Mouse (Mus musculus) liver, postnatal 0 days (tissue): ENCODE measurements around the gene Wdr46. TPM values are rescaled to one million over a fixed set of nuclear protein-coding genes. Genes with fewer than 3 reads are reported as not detected.

ENCODE experiments used
- ATAC-seq: fragments of 200-750 bp; cut with Nextera tagmentation; 2 replicates; pipeline ENCODE4 v1.8.0; 2017; ENCODE audit warnings: mild to moderate bottlenecking, moderate library complexity
- DNase-seq: peaks from one replicate; pipeline ENCODE4 v3.0.0-alpha.2; 2016
- H3K27ac ChIP-seq: fragments of 300-500 bp; sonication (generic); 2 replicates; pipeline ENCODE4 v1.5.1; 2014; ENCODE audit warnings: antibody characterized with exemption, moderate library complexity, mild to moderate bottlenecking, low read depth
- H3K27me3 ChIP-seq: fragments of 300-500 bp; sonication (generic); 2 replicates; pipeline ENCODE4 v1.6.1; 2014; ENCODE audit warnings: low read length, control low read depth, mixed read lengths; ENCODE audit not compliant: insufficient read depth
- H3K36me3 ChIP-seq: fragments of 300-500 bp; sonication (generic); replicated peaks from 2 replicates; pipeline ENCODE4 v1.6.1; 2014; ENCODE audit warnings: mild to moderate bottlenecking, control low read depth, low read length, moderate library complexity, mixed read lengths; ENCODE audit not compliant: insufficient read depth
- H3K4me1 ChIP-seq: fragments of 300-500 bp; sonication (generic); 2 replicates; pipeline ENCODE4 v1.6.1; 2014; ENCODE audit warnings: antibody characterized with exemption, mild to moderate bottlenecking, control low read depth; ENCODE audit not compliant: insufficient read depth
- H3K4me2 ChIP-seq: fragments of 300-500 bp; sonication (generic); 2 replicates; pipeline ENCODE4 v1.6.1; 2014; ENCODE audit warnings: low read depth, mild to moderate bottlenecking, low read length, moderate library complexity, mixed read lengths
- H3K4me3 ChIP-seq: fragments of 300-500 bp; sonication (generic); 2 replicates; pipeline ENCODE4 v1.5.1; 2014; ENCODE audit warnings: low read depth, low read length
- H3K9ac ChIP-seq: fragments of 300-500 bp; sonication (generic); replicated peaks from 2 replicates; pipeline ENCODE4 v1.6.1; 2014; ENCODE audit warnings: mild to moderate bottlenecking, moderate library complexity
- H3K9me3 ChIP-seq: fragments of 300-500 bp; sonication (generic); 2 replicates; pipeline ENCODE4 v1.6.1; 2016; ENCODE audit warnings: mild to moderate bottlenecking, control low read depth, low read length, mixed read lengths
- CTCF ChIP-seq: sonication (generic); IDR thresholded peaks from 2 replicates; pipeline ENCODE4 v1.5.1; 2016; ENCODE audit warnings: antibody characterized with exemption, low read depth
- EP300 ChIP-seq: IDR thresholded peaks from 2 replicates; pipeline ENCODE4 v1.6.1; 2016; ENCODE audit warnings: antibody characterized with exemption, low read depth, mild to moderate bottlenecking
- WGBS: fragments of 180-500 bp; shearing (Covaris S2); extraction: QIAGEN DNeasy Blood & Tissue Kit; methylation state at CpG from one replicate; pipeline ENCODE4 v1.1.7; 2014; ENCODE audit not compliant: insufficient replicate concordance; 5-methylcytosine and 5-hydroxymethylcytosine counted together
- polyA plus RNA-seq: library from polyadenylated mRNA; unstranded; fragments of >200 nt; fragmentation: Nextera tagmentation; extraction: Ambion mirVana; gene quantifications from 2 replicates; pipeline ENCODE4 v1.2.1, GENCODE M21; 2015

Wdr46 gene
- polyA plus RNA-seq, 1 experiment from 2014 or later, result 12.7 TPM

- ATAC-seq, result no peak
These were observed 23.4 kb upstream of the Wdr46 start for GRCm38 (mm10) chr17:33916847-33917655.

GRCm38 (mm10) chr17:33917656-33918292 lies 22.7 kb upstream of the Wdr46 start:
- Histone ChIP-seq H3K9ac (no peak overlapping the region), H3K9me3 (no peaks in the 10 kb centered on the region), H3K36me3 (peaks cover 45% of the 10 kb centered on the region), H3K4me1 (peaks cover 27% of the 10 kb centered on the region), H3K4me2 (no peak overlapping the region), H3K27me3 (no peaks in the 10 kb centered on the region), H3K4me3 (no peak overlapping the region), H3K27ac (no peak overlapping the region)
- DNase-seq (no peak), ATAC-seq (no peak)
- TF ChIP-seq CTCF, result no peak
- no peak for TF ChIP-seq EP300
- 84% methylated on average over 18 of the region's 18 CpGs for WGBS

More at GRCm38 (mm10) chr17:33916847-33917655, 23.4 kb upstream of the Wdr46 start:
- no peak for DNase-seq
- Histone ChIP-seq H3K9me3 (no peaks in the 10 kb centered on the region), H3K4me1 (peaks cover 27% of the 10 kb centered on the region), H3K4me2 (peak overlapping the region; percentile 91), H3K9ac (peak overlapping the region; percentile 59), H3K27ac (no peak overlapping the region), H3K4me3 (peak overlapping the region; percentile 73), H3K27me3 (no peaks in the 10 kb centered on the region), H3K36me3 (peaks cover 47% of the 10 kb centered on the region)
- 84% methylated on average over 31 of the region's 31 CpGs for WGBS
- TF ChIP-seq CTCF (no peak), EP300 (no peak)

GRCm38 (mm10) chr17:33918293-33919203 lies 21.9 kb upstream of the Wdr46 start:
- H3K9ac ChIP-seq, result peak overlapping the region; percentile 80
- peak overlapping the region; percentile 94 for H3K27ac ChIP-seq
- peaks cover 27% of the 10 kb centered on the region for H3K4me1 ChIP-seq
- TF ChIP-seq EP300, result no peak
- peak overlapping the region; percentile 83 for H3K4me2 ChIP-seq
- DNase-seq (peak; percentile 63), ATAC-seq (no peak)
- peak overlapping the region; percentile 84 for H3K4me3 ChIP-seq
- WGBS, result 59% methylated on average over 37 of the region's 37 CpGs
- no peaks in the 10 kb centered on the region for H3K9me3 ChIP-seq
- no peaks in the 10 kb centered on the region for H3K27me3 ChIP-seq
- H3K36me3 ChIP-seq, result peaks cover 41% of the 10 kb centered on the region

GRCm38 (mm10) chr17:33919351-33920281 lies 20.8 kb upstream of the Wdr46 start:
- H3K4me3 ChIP-seq, result peak overlapping the region; percentile 84
- DNase-seq (peak; percentile 90), ATAC-seq (peak; percentile 49)
- H3K4me1 ChIP-seq, result peaks cover 27% of the 10 kb centered on the region
- H3K9ac ChIP-seq, result peak overlapping the region; percentile 80
- H3K27ac ChIP-seq, result peak overlapping the region; percentile 94
- under 1% methylated on average over 51 of the region's 52 CpGs for WGBS
- TF ChIP-seq EP300, result 0 out of 2 replicates have a peak, but pooled peaks have one; percentile 30
- peak; percentile 65 for TF ChIP-seq CTCF
- no peaks in the 10 kb centered on the region for H3K9me3 ChIP-seq
- H3K27me3 ChIP-seq, result no peaks in the 10 kb centered on the region
- H3K4me2 ChIP-seq, result peak overlapping the region; percentile 83
- H3K36me3 ChIP-seq, result peaks cover 32% of the 10 kb centered on the region
